In genomic region chr6:66903720-66904119, GRCm38 (mm10) we compare ENCODE assay signal across 18 mouse cellular contexts. TPM values are rescaled to one million over a fixed set of nuclear protein-coding genes. Genes with fewer than 3 reads are reported as not detected.
DNase-seq lines count a peak whose midpoint lies in the region; ATAC-seq and TF ChIP-seq lines count a peak whose summit lies in the region.
"Had no signal": no experiment of that assay in that cellular context is flagged by ENCODE, and none has a peak within 500 bp of the region (broad histone marks: within the 10 kb centered on the region; RNA-seq: fewer than 3 reads in every experiment).

No protein-coding gene starts in this region.

- no peaks in the 10 kb centered on the region for H3K27me3 ChIP-seq in liver, embryonic 16.5 days (ENCODE audit: control insufficient read depth, insufficient read depth, low read depth, low read length)
- no peaks in the 10 kb centered on the region for H3K27me3 ChIP-seq in liver, embryonic 12.5 days (replicated peaks)
- H3K27me3 ChIP-seq in stomach, embryonic 16.5 days (ENCODE audit: control insufficient read depth, insufficient read depth, low read length), result no peaks in the 10 kb centered on the region
- no peaks in the 10 kb centered on the region for H3K27me3 ChIP-seq in midbrain, postnatal 0 days (ENCODE audit: insufficient read depth, low read length)
- H3K27me3 ChIP-seq: forebrain, embryonic 15.5 days; heart, embryonic 15.5 days; liver, embryonic 13.5 days; neural tube, embryonic 12.5 days had no signal

- H3K4me1 ChIP-seq in liver, embryonic 16.5 days (ENCODE audit: control insufficient read depth, low read depth, low read length), result peaks cover 20% of the 10 kb centered on the region
- H3K4me1 ChIP-seq in liver, embryonic 12.5 days, result peaks cover 45% of the 10 kb centered on the region
- H3K4me1 ChIP-seq in stomach, embryonic 16.5 days (ENCODE audit: control insufficient read depth, insufficient read depth, low read length), result no peaks in the 10 kb centered on the region
- no peaks in the 10 kb centered on the region for H3K4me1 ChIP-seq in midbrain, postnatal 0 days (ENCODE audit: insufficient read depth, low read length)
- H3K4me1 ChIP-seq: forebrain, embryonic 15.5 days; midbrain, embryonic 10.5 days; neural tube, embryonic 12.5 days had no signal

- no peak overlapping the region for H3K27ac ChIP-seq in liver, embryonic 16.5 days (ENCODE audit: low read length)
- H3K27ac ChIP-seq in liver, embryonic 12.5 days, result no peak overlapping the region
- H3K27ac ChIP-seq in stomach, embryonic 16.5 days (ENCODE audit: low read length), result no peak overlapping the region
- H3K27ac ChIP-seq in midbrain, postnatal 0 days (ENCODE audit: low read depth, low read length), result no peak overlapping the region
- H3K27ac ChIP-seq: forebrain, embryonic 15.5 days; heart, embryonic 15.5 days; liver, embryonic 13.5 days; midbrain, embryonic 10.5 days; neural tube, embryonic 12.5 days had no signal

- no peak for TF ChIP-seq CTCF in midbrain, postnatal 0 days (IDR thresholded peaks at IDR 0.05)

- no peaks in the 10 kb centered on the region for H3K36me3 ChIP-seq in liver, embryonic 16.5 days (ENCODE audit: control insufficient read depth, insufficient read depth)
- no peaks in the 10 kb centered on the region for H3K36me3 ChIP-seq in liver, embryonic 12.5 days
- no peaks in the 10 kb centered on the region for H3K36me3 ChIP-seq in stomach, embryonic 16.5 days (ENCODE audit: control insufficient read depth, insufficient read depth, low read length)
- no peaks in the 10 kb centered on the region for H3K36me3 ChIP-seq in midbrain, postnatal 0 days (ENCODE audit: insufficient read depth, low read length)
- H3K36me3 ChIP-seq: forebrain, embryonic 15.5 days; heart, embryonic 15.5 days; liver, embryonic 13.5 days; midbrain, embryonic 10.5 days; neural tube, embryonic 12.5 days had no signal

- no peak overlapping the region for H3K4me3 ChIP-seq in liver, embryonic 16.5 days (ENCODE audit: low read depth, low read length)
- H3K4me3 ChIP-seq in liver, embryonic 12.5 days, result no peak overlapping the region
- H3K4me3 ChIP-seq in stomach, embryonic 16.5 days (replicated peaks; ENCODE audit: low read length), result no peak overlapping the region
- no peak overlapping the region for H3K4me3 ChIP-seq in midbrain, postnatal 0 days (ENCODE audit: low read depth, low read length)
- H3K4me3 ChIP-seq: erythroblast, embryonic 14.5 days; forebrain, embryonic 15.5 days; heart, embryonic 15.5 days; liver, embryonic 13.5 days; midbrain, embryonic 10.5 days; neural tube, embryonic 12.5 days had no signal

- WGBS in liver, embryonic 16.5 days (ENCODE audit: insufficient replicate concordance), result 50% methylated on average over 6 of the region's 6 CpGs
- 65% methylated on average over 6 of the region's 6 CpGs for WGBS in liver, embryonic 12.5 days (ENCODE audit: insufficient replicate concordance)
- 45% methylated on average over 6 of the region's 6 CpGs for WGBS in stomach, embryonic 16.5 days
- WGBS in midbrain, postnatal 0 days, result 87% methylated on average over 6 of the region's 6 CpGs

- no peak overlapping the region for H3K9ac ChIP-seq in liver, embryonic 16.5 days (ENCODE audit: low read depth, low read length)
- no peak overlapping the region for H3K9ac ChIP-seq in liver, embryonic 12.5 days
- H3K9ac ChIP-seq in stomach, embryonic 16.5 days (ENCODE audit: low read length), result no peak overlapping the region
- no peak overlapping the region for H3K9ac ChIP-seq in midbrain, postnatal 0 days (replicated peaks; ENCODE audit: low read length, poor library complexity, severe bottlenecking)
- H3K9ac ChIP-seq: forebrain, embryonic 15.5 days; heart, embryonic 15.5 days; liver, embryonic 13.5 days; neural tube, embryonic 12.5 days had no signal

- no peaks in the 10 kb centered on the region for H3K9me3 ChIP-seq in liver, embryonic 16.5 days (replicated peaks; ENCODE audit: control insufficient read depth, low read length)
- H3K9me3 ChIP-seq in liver, embryonic 12.5 days (replicated peaks), result no peaks in the 10 kb centered on the region
- no peaks in the 10 kb centered on the region for H3K9me3 ChIP-seq in stomach, embryonic 16.5 days (replicated peaks; ENCODE audit: control insufficient read depth, low read length)
- H3K9me3 ChIP-seq in midbrain, postnatal 0 days (ENCODE audit: low read length), result no peaks in the 10 kb centered on the region
- H3K9me3 ChIP-seq: forebrain, embryonic 15.5 days; heart, embryonic 15.5 days; liver, embryonic 13.5 days; midbrain, embryonic 10.5 days; neural tube, embryonic 12.5 days had no signal

- H3K4me2 ChIP-seq in liver, embryonic 16.5 days (ENCODE audit: low read depth, low read length), result no peak overlapping the region
- H3K4me2 ChIP-seq in liver, embryonic 12.5 days, result no peak overlapping the region
- H3K4me2 ChIP-seq in stomach, embryonic 16.5 days (ENCODE audit: low read depth, low read length), result no peak overlapping the region
- no peak overlapping the region for H3K4me2 ChIP-seq in midbrain, postnatal 0 days (ENCODE audit: low read depth, low read length, poor library complexity, severe bottlenecking)
- H3K4me2 ChIP-seq: forebrain, embryonic 15.5 days; heart, embryonic 15.5 days; liver, embryonic 13.5 days; neural tube, embryonic 12.5 days had no signal

- peak; percentile 62; the same call in 1 of the 2 replicates for ATAC-seq in liver, embryonic 16.5 days (ENCODE audit: low read depth)
- no peak for ATAC-seq in liver, embryonic 12.5 days
- peak; percentile 37 for ATAC-seq in stomach, embryonic 16.5 days (ENCODE audit: insufficient read depth, low FRiP score)
- ATAC-seq in midbrain, postnatal 0 days (ENCODE audit: low FRiP score), result no peak

- DNase-seq in heart, postnatal 4 days, result peak; percentile 24
- DNase-seq in heart, postnatal 36 days, result no peak
- peak; percentile 70 for DNase-seq in kidney, postnatal 14 days
- DNase-seq in midbrain, postnatal 0 days (ENCODE audit: low spot score), result no peak
- DNase-seq in adrenal gland, adult 18-20 months (ENCODE audit: low spot score in 2 of 2), result no peak
- DNase-seq: adrenal gland, adult 2 months; heart, adult 18-20 months; liver, embryonic 13.5 days; lung, postnatal 10 days; thymus, postnatal 36 days had no signal

- intact Hi-C loops in heart, postnatal 36 days (cut with DNase I), result no loop called here

RNA-seq across cellular contexts. Expression of gene Gng12, which starts 7.5 kb away (rescaled TPM):
- 10 to 100 TPM; 60.9 to 63.1 TPM for total RNA-seq in heart, postnatal 4 days (2021)
- total RNA-seq in heart, postnatal 36 days (2021), result 10 to 100 TPM; 37.8 to 44.7 TPM
- 33.4 and 36.9 TPM in 2 replicates for polyA plus RNA-seq in liver, embryonic 16.5 days (2015; fragmentation: Nextera tagmentation; extraction: Ambion mirVana)
- polyA plus RNA-seq in liver, embryonic 12.5 days (2016; fragmentation: Nextera tagmentation; extraction: Ambion mirVana), result 30.9 and 35.0 TPM in 2 replicates
- 132 and 149 TPM in 2 replicates for polyA plus RNA-seq in stomach, embryonic 16.5 days (2015; fragmentation: Nextera tagmentation; extraction: Ambion mirVana)
- 37.9 and 43.3 TPM in 2 replicates for total RNA-seq in midbrain, postnatal 0 days (2014; rRNA removed)
- 60.1 and 62.4 TPM in 2 replicates for polyA plus RNA-seq in midbrain, postnatal 0 days (2015; fragmentation: Nextera tagmentation; extraction: Ambion mirVana)
- 10 to 100 TPM; 68.9 to 84.2 TPM for total RNA-seq in adrenal gland, adult 18-20 months (2021)

Comparison
In these comparisons a context has a peak if more than half of its experiments do, and no peak if none do; other contexts are left out.
1. DNase-seq: peak in heart, postnatal 4 days (single experiment) and kidney, postnatal 14 days (single experiment); none in heart, postnatal 36 days (0 of 2), midbrain, postnatal 0 days (single experiment) and adrenal gland, adult 18-20 months (0 of 2).
2. ATAC-seq: peak in liver, embryonic 16.5 days (single experiment) and stomach, embryonic 16.5 days (single experiment); none in liver, embryonic 12.5 days (single experiment) and midbrain, postnatal 0 days (single experiment).